Mouse (Mus musculus) neural tube, embryonic 13.5 days (tissue): ENCODE data around the gene Asb5. TPM values are rescaled to one million over a fixed set of nuclear protein-coding genes. Genes with fewer than 3 reads are reported as not detected.

ENCODE experiments used
- ATAC-seq: fragments of 200-750 bp; cut with Nextera tagmentation; 2 replicates; pipeline ENCODE4 v1.8.0; 2017; ENCODE audit warnings: low read depth, mild to moderate bottlenecking, moderate TSS enrichment, moderate library complexity
- H3K27ac ChIP-seq: fragments of 300-500 bp; sonication (generic); replicated peaks from 2 replicates; pipeline ENCODE4 v1.5.1; 2015; ENCODE audit warnings: moderate library complexity, mild to moderate bottlenecking, inconsistent platforms
- H3K27me3 ChIP-seq: fragments of 300-500 bp; sonication (generic); 2 replicates; pipeline ENCODE4 v1.6.1; 2015; ENCODE audit warnings: mild to moderate bottlenecking, inconsistent platforms
- H3K36me3 ChIP-seq: fragments of 300-500 bp; sonication (generic); 2 replicates; pipeline ENCODE4 v1.6.1; 2015; ENCODE audit warnings: mild to moderate bottlenecking, inconsistent platforms
- H3K4me1 ChIP-seq: fragments of 300-500 bp; sonication (generic); replicated peaks from 2 replicates; pipeline ENCODE4 v1.6.1; 2015; ENCODE audit warnings: inconsistent platforms
- H3K4me2 ChIP-seq: fragments of 300-500 bp; sonication (generic); 2 replicates; pipeline ENCODE4 v1.6.1; 2015; ENCODE audit warnings: inconsistent platforms, mild to moderate bottlenecking, moderate library complexity
- H3K4me3 ChIP-seq: fragments of 300-500 bp; sonication (generic); 2 replicates; pipeline ENCODE4 v1.5.1; 2015; ENCODE audit warnings: mild to moderate bottlenecking, inconsistent platforms
- H3K9ac ChIP-seq: fragments of 300-500 bp; sonication (generic); 2 replicates; pipeline ENCODE4 v1.6.1; 2015; ENCODE audit warnings: moderate library complexity, mild to moderate bottlenecking, inconsistent platforms
- H3K9me3 ChIP-seq: fragments of 300-500 bp; sonication (generic); 2 replicates; pipeline ENCODE4 v1.6.1; 2016; ENCODE audit warnings: inconsistent platforms
- WGBS: fragments of 180-500 bp; shearing (Covaris S2); methylation state at CpG from one replicate; pipeline ENCODE4 v1.1.7; 2015; 5-methylcytosine and 5-hydroxymethylcytosine counted together
- polyA plus RNA-seq: library from polyadenylated mRNA; unstranded; fragments of >200 nt; fragmentation: Nextera tagmentation; extraction: Ambion mirVana; gene quantifications from 2 replicates; pipeline ENCODE4 v1.2.1, GENCODE M21; 2015

The Asb5 gene
- polyA plus RNA-seq, 1 experiment from 2014 or later = 5.2 TPM

DNA sequence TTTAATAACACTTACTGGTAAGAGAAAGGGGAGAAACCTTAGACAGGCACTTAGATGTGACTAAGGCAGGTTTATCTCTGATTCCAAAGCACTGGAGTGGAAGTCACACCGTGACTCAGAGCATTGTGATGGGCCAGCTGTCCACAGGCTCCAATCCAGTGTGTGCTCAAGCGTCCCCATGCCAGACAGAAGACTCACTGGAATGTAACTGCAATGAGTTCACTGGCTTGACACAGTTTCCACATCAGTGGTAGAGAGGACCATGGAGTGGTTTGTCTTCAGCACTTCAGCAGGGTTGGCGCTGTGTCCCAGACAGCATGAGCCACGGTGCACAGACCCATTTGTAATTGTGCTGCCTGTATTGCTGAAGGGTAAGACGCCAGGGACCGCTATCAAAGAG, 19.0 kb downstream of the Asb5 start:
- ATAC-seq = no peak

GRCm38 (mm10) chr8:54550026-54550574, 20.7 kb downstream of the Asb5 start:
- Histone ChIP-seq H3K4me3 (no peak overlapping the region), H3K4me1 (no peaks in the 10 kb centered on the region), H3K36me3 (no peaks in the 10 kb centered on the region), H3K4me2 (no peak overlapping the region), H3K9me3 (no peaks in the 10 kb centered on the region), H3K27me3 (no peaks in the 10 kb centered on the region), H3K9ac (no peak overlapping the region), H3K27ac (no peak overlapping the region)
- 93% methylated on average over 12 of the region's 12 CpGs for whole genome bisulfite sequencing
- no peak for ATAC-seq

More for the DNA sequence above, 19.0 kb downstream of the Asb5 start:
- H3K36me3 ChIP-seq = no peaks in the 10 kb centered on the region
- WGBS = 73% methylated on average over 6 of the region's 6 CpGs
- no peaks in the 10 kb centered on the region for H3K4me1 ChIP-seq
- H3K4me3 ChIP-seq = no peak overlapping the region
- H3K27me3 ChIP-seq = no peaks in the 10 kb centered on the region
- H3K4me2 ChIP-seq = no peak overlapping the region
- H3K27ac ChIP-seq = no peak overlapping the region
- no peak overlapping the region for H3K9ac ChIP-seq
- H3K9me3 ChIP-seq = no peaks in the 10 kb centered on the region

DNA sequence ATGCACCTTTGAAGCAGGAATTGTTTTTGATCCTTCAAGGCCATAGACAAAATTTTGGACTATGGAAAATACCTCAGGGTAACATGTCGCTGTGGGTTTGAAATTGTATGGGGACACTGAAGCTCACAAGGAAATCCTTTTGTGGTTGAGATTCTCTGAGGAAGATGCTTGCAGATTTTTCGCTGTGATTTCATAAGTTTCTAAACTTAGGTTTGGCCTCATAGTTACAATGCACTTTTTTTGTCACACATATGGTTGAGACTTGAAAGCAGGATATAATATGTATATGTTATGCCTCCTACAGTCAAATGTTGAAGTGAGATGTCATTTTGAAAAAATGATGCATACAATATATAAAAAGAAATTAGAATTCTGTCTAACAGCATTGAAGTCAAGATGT, 25.5 kb downstream of the Asb5 start:
- no peak overlapping the region for H3K4me2 ChIP-seq
- no peaks in the 10 kb centered on the region for H3K36me3 ChIP-seq
- H3K4me3 ChIP-seq = no peak overlapping the region
- H3K9ac ChIP-seq = no peak overlapping the region
- H3K4me1 ChIP-seq = no peaks in the 10 kb centered on the region
- no peak for ATAC-seq
- WGBS = 79% methylated on average over 2 of the region's 2 CpGs
- H3K27me3 ChIP-seq = no peaks in the 10 kb centered on the region
- H3K9me3 ChIP-seq = no peaks in the 10 kb centered on the region
- no peak overlapping the region for H3K27ac ChIP-seq

GRCm38 (mm10) chr8:54562137-54562536, 32.8 kb downstream of the Asb5 start:
- H3K27ac ChIP-seq = no peak overlapping the region
- H3K9ac ChIP-seq = no peak overlapping the region
- H3K27me3 ChIP-seq = no peaks in the 10 kb centered on the region
- no peaks in the 10 kb centered on the region for H3K36me3 ChIP-seq
- H3K9me3 ChIP-seq = no peaks in the 10 kb centered on the region
- no peak overlapping the region for H3K4me3 ChIP-seq
- no peak for ATAC-seq
- 75% methylated on average over 4 of the region's 4 CpGs for WGBS
- no peaks in the 10 kb centered on the region for H3K4me1 ChIP-seq
- H3K4me2 ChIP-seq = no peak overlapping the region

GRCm38 (mm10) chr8:54565181-54565580, 35.8 kb downstream of the Asb5 start:
- no peak overlapping the region for H3K9ac ChIP-seq
- 88% methylated on average over 1 of the region's 1 CpGs for WGBS
- no peak overlapping the region for H3K4me2 ChIP-seq
- no peaks in the 10 kb centered on the region for H3K27me3 ChIP-seq
- H3K27ac ChIP-seq = no peak overlapping the region
- H3K36me3 ChIP-seq = no peaks in the 10 kb centered on the region
- no peak overlapping the region for H3K4me3 ChIP-seq
- no peaks in the 10 kb centered on the region for H3K4me1 ChIP-seq
- H3K9me3 ChIP-seq = no peaks in the 10 kb centered on the region
- ATAC-seq = no peak

DNA sequence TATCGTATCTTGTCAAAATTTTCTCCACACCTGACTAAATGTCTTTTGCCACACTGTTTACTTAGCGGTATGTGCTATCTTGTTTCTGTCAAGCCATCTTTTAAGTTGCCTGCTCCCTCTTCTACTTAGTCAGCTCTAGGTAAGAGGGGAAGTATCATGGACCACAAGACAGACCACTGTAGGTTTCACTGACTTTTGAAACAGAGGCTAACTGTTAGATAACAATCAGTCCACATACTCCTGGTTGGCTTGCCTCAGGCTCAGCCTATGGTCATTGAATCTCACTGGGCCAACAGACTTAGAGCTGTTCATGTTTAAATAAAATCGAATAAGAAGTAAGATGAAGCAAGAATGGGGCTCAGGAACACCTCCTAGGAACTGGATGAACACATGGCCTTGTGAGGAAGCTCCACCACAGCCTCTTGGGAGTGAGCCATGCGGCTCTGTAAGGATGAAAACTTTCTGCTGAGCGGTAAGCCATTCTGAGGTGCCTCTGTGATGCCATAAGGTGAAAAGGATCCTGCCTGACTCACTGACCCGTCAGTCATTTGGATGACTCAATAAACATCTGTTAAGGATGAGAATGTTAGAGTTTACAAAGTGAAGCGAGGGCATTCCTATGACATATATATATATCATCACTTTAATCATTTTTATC, 36.4 kb downstream of the Asb5 start:
- H3K27ac ChIP-seq = no peak overlapping the region
- ATAC-seq = no peak
- no peaks in the 10 kb centered on the region for H3K4me1 ChIP-seq
- no peaks in the 10 kb centered on the region for H3K9me3 ChIP-seq
- no peak overlapping the region for H3K4me3 ChIP-seq
- H3K36me3 ChIP-seq = no peaks in the 10 kb centered on the region
- WGBS = 88% methylated on average over 7 of the region's 7 CpGs
- H3K27me3 ChIP-seq = no peaks in the 10 kb centered on the region
- H3K4me2 ChIP-seq = no peak overlapping the region
- H3K9ac ChIP-seq = no peak overlapping the region

DNA sequence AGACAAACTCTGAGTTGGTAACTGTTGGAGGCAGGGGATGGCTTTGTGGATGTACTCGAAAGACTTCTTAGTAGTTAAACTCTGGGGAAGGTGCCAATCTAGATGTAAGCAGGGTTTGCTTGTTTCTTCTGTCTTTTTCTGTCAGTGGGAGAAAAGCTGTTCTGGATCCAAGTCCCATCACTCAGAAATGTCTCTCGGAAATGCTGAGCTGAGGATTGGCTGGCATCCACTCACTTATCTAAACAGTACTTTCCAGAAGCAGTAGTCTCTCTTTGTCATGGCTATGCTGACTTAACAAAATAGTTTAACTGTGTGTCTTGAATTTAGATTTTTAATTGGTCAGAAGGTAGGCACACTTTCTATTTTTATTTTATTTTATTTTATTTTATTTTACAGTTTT, 37.8 kb downstream of the Asb5 start:
- no peaks in the 10 kb centered on the region for H3K36me3 ChIP-seq
- H3K4me1 ChIP-seq = no peaks in the 10 kb centered on the region
- H3K9ac ChIP-seq = no peak overlapping the region
- H3K27ac ChIP-seq = no peak overlapping the region
- H3K4me2 ChIP-seq = no peak overlapping the region
- no peaks in the 10 kb centered on the region for H3K9me3 ChIP-seq
- WGBS = 79% methylated on average over 2 of the region's 2 CpGs
- no peak overlapping the region for H3K4me3 ChIP-seq
- no peak for ATAC-seq
- H3K27me3 ChIP-seq = no peaks in the 10 kb centered on the region

DNA sequence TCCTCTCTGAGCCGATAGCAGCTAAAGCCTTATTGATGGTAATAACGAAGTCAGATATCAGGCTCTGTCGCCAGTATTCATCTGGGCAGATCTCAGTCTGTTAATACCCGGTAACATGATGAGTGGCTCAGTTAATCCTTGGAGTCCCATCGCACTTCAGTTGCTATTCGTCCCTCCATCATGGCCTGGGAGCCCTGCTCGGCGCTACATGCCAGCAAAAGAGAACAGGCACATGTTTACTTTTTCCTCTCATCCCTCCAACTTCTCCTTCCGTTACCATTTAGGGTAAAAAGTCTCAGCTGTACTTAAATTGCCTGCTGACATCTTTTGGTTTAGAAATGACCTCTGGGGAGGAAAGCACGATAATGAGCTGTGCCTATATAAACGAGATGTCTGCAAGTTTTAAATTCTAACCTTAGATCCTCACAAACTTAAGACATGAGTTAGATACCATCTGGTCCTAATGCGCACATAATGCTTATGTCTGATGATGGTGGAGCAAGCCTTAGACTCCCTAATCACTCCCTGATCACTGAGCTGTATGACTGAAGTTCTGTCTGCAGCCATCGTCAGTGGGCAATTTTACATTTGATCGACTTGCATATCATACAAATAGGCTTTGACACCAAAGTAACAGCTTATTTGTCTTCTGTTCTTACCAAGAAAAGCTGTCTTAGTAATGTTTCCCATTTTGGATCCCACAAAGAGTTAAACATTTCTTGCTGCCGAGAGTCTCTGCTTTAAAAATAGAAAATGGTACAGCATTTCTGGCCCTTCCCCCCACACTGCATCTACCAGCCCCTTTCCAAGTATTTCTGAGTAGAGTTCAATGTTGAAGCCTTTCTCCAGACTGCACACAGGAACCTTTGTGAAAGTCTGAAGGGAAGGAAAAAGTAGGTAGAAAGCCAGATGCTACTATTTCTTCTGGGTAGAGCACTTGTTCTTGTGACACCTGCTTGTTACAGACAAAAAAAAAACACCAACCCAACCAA, 41.5 kb downstream of the Asb5 start:
- Histone ChIP-seq H3K4me2 (no peak overlapping the region), H3K27me3 (no peaks in the 10 kb centered on the region), H3K36me3 (no peaks in the 10 kb centered on the region), H3K4me3 (no peak overlapping the region), H3K4me1 (no peaks in the 10 kb centered on the region), H3K27ac (no peak overlapping the region), H3K9me3 (no peaks in the 10 kb centered on the region), H3K9ac (no peak overlapping the region)
- no peak for ATAC-seq
- WGBS = 76% methylated on average over 15 of the region's 15 CpGs

DNA sequence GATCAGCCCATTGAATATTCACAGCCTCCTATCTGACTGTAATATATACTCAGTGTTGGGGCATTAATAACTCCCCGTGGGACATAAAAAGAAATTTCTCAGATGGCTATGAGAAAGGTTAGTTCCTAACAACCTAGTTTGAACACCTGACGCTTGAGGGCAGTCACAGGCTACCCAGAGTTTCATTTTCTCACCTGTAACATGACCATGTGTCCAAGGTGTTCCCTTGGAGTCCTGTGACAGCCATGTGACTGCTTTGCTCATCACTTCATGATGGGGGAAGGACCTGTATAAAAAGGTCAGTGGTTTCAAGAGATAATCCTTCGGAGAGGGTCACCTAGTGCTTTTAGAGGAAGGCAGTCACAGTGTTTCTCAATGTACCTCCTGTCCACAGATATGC, 52.1 kb downstream of the Asb5 start:
- Histone ChIP-seq H3K27me3 (no peaks in the 10 kb centered on the region), H3K4me1 (no peaks in the 10 kb centered on the region), H3K4me3 (no peak overlapping the region), H3K36me3 (no peaks in the 10 kb centered on the region), H3K4me2 (no peak overlapping the region), H3K9me3 (no peaks in the 10 kb centered on the region), H3K27ac (no peak overlapping the region), H3K9ac (no peak overlapping the region)
- 88% methylated on average over 3 of the region's 3 CpGs for WGBS
- no peak for ATAC-seq

GRCm38 (mm10) chr8:54582886-54583285, 53.5 kb downstream of the Asb5 start:
- H3K9ac ChIP-seq = no peak overlapping the region
- WGBS = 54% methylated on average over 1 of the region's 1 CpGs
- H3K27me3 ChIP-seq = no peaks in the 10 kb centered on the region
- no peak overlapping the region for H3K27ac ChIP-seq
- no peaks in the 10 kb centered on the region for H3K4me1 ChIP-seq
- no peak overlapping the region for H3K4me2 ChIP-seq
- no peak overlapping the region for H3K4me3 ChIP-seq
- no peaks in the 10 kb centered on the region for H3K36me3 ChIP-seq
- no peak for ATAC-seq
- peaks cover 6% of the 10 kb centered on the region; the same call in 1 of the 2 replicates for H3K9me3 ChIP-seq

- no peak for ATAC-seq
Measured at GRCm38 (mm10) chr8:54594634-54595033, 65.3 kb downstream of the Asb5 start.

GRCm38 (mm10) chr8:54596051-54596450, 66.7 kb downstream of the Asb5 start:
- H3K9ac ChIP-seq = no peak overlapping the region
- no peak overlapping the region for H3K4me3 ChIP-seq
- WGBS = 36% methylated on average over 2 of the region's 2 CpGs
- H3K27me3 ChIP-seq = no peaks in the 10 kb centered on the region
- peaks cover 8% of the 10 kb centered on the region for H3K4me1 ChIP-seq
- no peak overlapping the region for H3K4me2 ChIP-seq
- peak; percentile 42 for ATAC-seq
- no peaks in the 10 kb centered on the region for H3K9me3 ChIP-seq
- H3K36me3 ChIP-seq = no peaks in the 10 kb centered on the region
- H3K27ac ChIP-seq = no peak overlapping the region

More at GRCm38 (mm10) chr8:54594634-54595033, 65.3 kb downstream of the Asb5 start:
- Histone ChIP-seq H3K36me3 (no peaks in the 10 kb centered on the region), H3K4me3 (no peak overlapping the region), H3K27ac (no peak overlapping the region), H3K4me2 (no peak overlapping the region), H3K4me1 (no peaks in the 10 kb centered on the region), H3K9ac (no peak overlapping the region), H3K27me3 (no peaks in the 10 kb centered on the region), H3K9me3 (no peaks in the 10 kb centered on the region)
- WGBS = 84% methylated on average over 5 of the region's 5 CpGs
